Mouse (Mus musculus) spleen, adult 2 months (tissue): ENCODE measurements around the gene Cebpa. TPM values are rescaled to one million over a fixed set of nuclear protein-coding genes. Genes with fewer than 3 reads are reported as not detected.

ENCODE experiments used
- DNase-seq, 2 experiments: peaks; one replicate each; pipeline versions ENCODE4 v3.0.0 to v3.0.0-alpha.2; 2012 to 2021; ENCODE audit warnings: low spot score in 2 of 2, low read depth in 1 of 2
- H3K27ac ChIP-seq: fragments of 200-500 bp; 2 replicates; pipeline ENCODE4 v1.5.1; 2012; ENCODE audit warnings: low read length, inconsistent platforms; ENCODE audit not compliant: insufficient read depth
- H3K27me3 ChIP-seq: fragments of 200-500 bp; 2 replicates; pipeline ENCODE4 v1.6.1; 2012; ENCODE audit warnings: mild to moderate bottlenecking, moderate library complexity, low read length, inconsistent platforms; ENCODE audit not compliant: control insufficient read depth, insufficient read depth
- H3K36me3 ChIP-seq: fragments of 200-500 bp; 2 replicates; pipeline ENCODE4 v1.6.1; 2012; ENCODE audit warnings: mild to moderate bottlenecking, low read length, inconsistent platforms; ENCODE audit not compliant: control insufficient read depth, insufficient read depth
- H3K4me1 ChIP-seq: fragments of 200-500 bp; 2 replicates; pipeline ENCODE4 v1.6.1; 2011; ENCODE audit warnings: inconsistent platforms; ENCODE audit not compliant: control insufficient read depth, insufficient read depth, insufficient read length
- H3K4me3 ChIP-seq: fragments of 200-500 bp; 2 replicates; pipeline ENCODE4 v1.5.1; 2011; ENCODE audit warnings: mild to moderate bottlenecking, inconsistent platforms; ENCODE audit not compliant: insufficient read depth, insufficient read length; ENCODE audit errors: extremely low read depth
- CTCF ChIP-seq: fragments of 200-500 bp; IDR thresholded peaks from 2 replicates; pipeline ENCODE4 v1.5.1; 2011; ENCODE audit warnings: mild to moderate bottlenecking, inconsistent platforms; ENCODE audit not compliant: insufficient read depth, insufficient read length, insufficient replicate concordance; ENCODE audit errors: extremely low read depth
- POLR2A ChIP-seq: fragments of 200-500 bp; IDR thresholded peaks from 2 replicates; pipeline ENCODE4 v1.6.1; 2011; ENCODE audit warnings: low read depth, low read length, inconsistent platforms
- WGBS: fragments of 180-500 bp; shearing (Covaris S2); methylation state at CpG from one replicate; pipeline ENCODE4 v1.1.7; 2018; 5-methylcytosine and 5-hydroxymethylcytosine counted together
- polyA plus RNA-seq: library from polyadenylated mRNA; depleted of rRNA; stranded (reverse); fragments of >200 nt; gene quantifications from 2 replicates; pipeline ENCODE4 v1.2.3, GENCODE M21; 2012

Gene Cebpa
- polyA plus RNA-seq, 1 experiment = 20.6 TPM

DNA sequence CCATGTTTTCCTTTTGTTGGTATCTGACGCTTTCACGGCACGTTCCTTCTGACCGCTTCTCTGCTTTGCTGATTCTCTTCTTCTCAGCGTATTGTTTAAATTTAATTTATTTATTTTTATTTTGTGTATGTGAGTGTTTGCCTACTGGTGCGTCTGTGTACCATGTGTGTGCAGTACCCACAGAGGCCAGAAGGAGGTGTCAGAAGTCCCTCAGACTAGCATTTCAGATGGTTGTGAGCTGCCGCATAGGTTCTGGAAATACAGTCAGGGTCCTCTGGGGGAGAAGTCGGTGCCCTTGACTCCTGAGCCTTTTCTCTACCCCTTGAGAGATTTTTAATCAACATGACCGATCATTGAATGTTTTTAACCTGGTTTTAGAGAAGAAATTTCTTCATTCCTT is 12.5 kb downstream of the Cebpa start:
- no peak overlapping the region for H3K27ac ChIP-seq
- H3K36me3 ChIP-seq = no peaks in the 10 kb centered on the region
- 95% methylated on average over 9 of the region's 9 CpGs for WGBS

DNA sequence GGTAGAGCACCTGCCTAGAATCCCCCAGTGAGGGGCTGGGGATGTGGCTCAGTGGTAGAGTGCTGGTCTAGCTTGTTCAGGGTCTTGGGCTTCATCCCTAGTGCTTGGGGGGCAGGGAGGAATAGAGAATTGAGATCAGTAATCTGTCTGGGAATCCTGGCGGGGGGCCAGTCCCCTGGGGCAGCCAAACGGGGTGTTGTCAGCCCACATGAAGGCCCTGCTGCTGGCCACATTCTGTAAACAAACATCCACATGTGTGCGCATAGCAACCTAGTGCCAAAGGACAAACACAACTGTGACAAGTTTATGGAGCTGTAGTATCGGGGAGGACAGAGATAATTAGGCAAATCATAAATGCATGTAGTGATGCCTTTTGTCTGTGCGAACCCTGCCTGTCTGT is 15.5 kb downstream of the Cebpa start:
- no peaks in the 10 kb centered on the region for H3K36me3 ChIP-seq
- DNase-seq = no peak
- H3K27me3 ChIP-seq = no peaks in the 10 kb centered on the region
- no peak overlapping the region for H3K4me3 ChIP-seq
- no peaks in the 10 kb centered on the region for H3K4me1 ChIP-seq
- H3K27ac ChIP-seq = no peak overlapping the region
- no peak for TF ChIP-seq POLR2A
- TF ChIP-seq CTCF = no peak
- 81% methylated on average over 5 of the region's 5 CpGs for WGBS

More for the DNA sequence above, 12.5 kb downstream of the Cebpa start:
- no peaks in the 10 kb centered on the region for H3K4me1 ChIP-seq
- TF ChIP-seq CTCF = no peak
- no peak for TF ChIP-seq POLR2A
- no peak for DNase-seq
- H3K27me3 ChIP-seq = no peaks in the 10 kb centered on the region
- H3K4me3 ChIP-seq = no peak overlapping the region

DNA sequence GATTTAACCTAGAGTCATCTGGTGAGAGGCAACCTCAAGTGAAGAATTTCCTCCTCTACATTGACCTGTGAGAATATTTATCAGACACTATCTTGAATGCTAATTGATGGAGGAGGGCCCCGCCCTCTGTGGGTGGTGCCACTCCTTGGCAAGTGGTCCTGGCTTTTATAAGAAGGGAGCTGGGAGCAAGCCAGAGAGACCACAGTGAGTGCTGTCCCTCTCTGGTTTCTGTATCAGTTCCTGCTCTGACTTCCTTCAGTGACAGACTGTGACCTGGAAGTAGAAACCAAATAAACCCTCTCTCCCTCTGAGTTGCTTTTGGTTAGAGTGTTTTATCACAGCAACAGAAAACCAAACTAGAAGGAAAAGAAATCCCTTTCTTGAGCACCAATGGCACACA is 18.4 kb downstream of the Cebpa start:
- Histone ChIP-seq H3K27me3 (no peaks in the 10 kb centered on the region), H3K27ac (no peak overlapping the region), H3K4me1 (no peaks in the 10 kb centered on the region), H3K4me3 (no peak overlapping the region), H3K36me3 (no peaks in the 10 kb centered on the region)
- TF ChIP-seq CTCF = no peak
- TF ChIP-seq POLR2A = no peak
- no peak for DNase-seq
- 92% methylated on average over 1 of the region's 1 CpGs for WGBS

DNA sequence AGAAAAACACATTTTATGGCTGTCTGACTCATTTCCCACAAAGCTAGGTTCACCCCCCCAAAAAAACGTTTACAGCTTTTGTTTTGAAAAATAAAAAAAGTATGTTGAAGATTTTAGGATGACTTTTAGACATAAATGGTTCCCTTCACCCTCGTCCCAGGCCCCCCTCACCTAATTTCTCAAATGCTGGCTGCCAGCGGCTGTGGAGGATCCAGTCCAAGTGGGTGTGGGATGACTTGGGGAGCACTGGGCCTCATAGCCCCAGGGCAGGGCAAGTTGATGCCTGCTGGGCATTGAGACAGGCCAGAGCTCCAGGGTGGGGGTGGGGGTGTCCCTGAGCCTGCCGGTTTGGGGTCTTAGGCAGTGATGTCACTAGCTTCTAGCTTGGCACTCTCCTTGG is 19.4 kb downstream of the Cebpa start:
- no peak overlapping the region for H3K27ac ChIP-seq
- H3K4me1 ChIP-seq = no peaks in the 10 kb centered on the region
- H3K36me3 ChIP-seq = no peaks in the 10 kb centered on the region
- DNase-seq = no peak
- no peak for TF ChIP-seq CTCF
- no peak for TF ChIP-seq POLR2A
- H3K4me3 ChIP-seq = no peak overlapping the region
- whole genome bisulfite sequencing = 76% methylated on average over 4 of the region's 4 CpGs
- no peaks in the 10 kb centered on the region for H3K27me3 ChIP-seq

DNA sequence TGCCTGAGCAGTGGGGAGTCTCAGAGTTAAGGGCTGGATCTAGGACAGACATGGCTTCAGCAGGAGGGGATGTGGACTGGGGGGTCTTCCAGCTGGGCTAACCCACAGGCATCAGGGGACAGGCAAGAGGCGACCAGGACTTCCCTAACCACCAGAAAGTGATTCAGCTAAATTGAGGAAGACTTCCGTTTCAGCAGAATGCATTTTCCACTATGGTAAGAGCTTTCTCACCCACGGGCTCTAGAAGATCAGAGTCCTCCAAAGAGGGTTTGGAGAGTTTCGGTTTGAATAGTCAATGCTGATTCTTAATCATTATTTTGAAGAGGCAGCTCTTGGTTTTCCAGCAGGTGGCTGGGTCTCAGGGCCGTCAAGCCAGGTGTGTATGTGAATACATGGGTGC is 20.8 kb downstream of the Cebpa start:
- Histone ChIP-seq H3K27ac (no peak overlapping the region), H3K27me3 (no peaks in the 10 kb centered on the region), H3K4me3 (no peak overlapping the region), H3K36me3 (no peaks in the 10 kb centered on the region), H3K4me1 (no peaks in the 10 kb centered on the region)
- WGBS = 35% methylated on average over 5 of the region's 5 CpGs
- no peak for TF ChIP-seq POLR2A
- TF ChIP-seq CTCF = no peak
- no peak for DNase-seq

DNA sequence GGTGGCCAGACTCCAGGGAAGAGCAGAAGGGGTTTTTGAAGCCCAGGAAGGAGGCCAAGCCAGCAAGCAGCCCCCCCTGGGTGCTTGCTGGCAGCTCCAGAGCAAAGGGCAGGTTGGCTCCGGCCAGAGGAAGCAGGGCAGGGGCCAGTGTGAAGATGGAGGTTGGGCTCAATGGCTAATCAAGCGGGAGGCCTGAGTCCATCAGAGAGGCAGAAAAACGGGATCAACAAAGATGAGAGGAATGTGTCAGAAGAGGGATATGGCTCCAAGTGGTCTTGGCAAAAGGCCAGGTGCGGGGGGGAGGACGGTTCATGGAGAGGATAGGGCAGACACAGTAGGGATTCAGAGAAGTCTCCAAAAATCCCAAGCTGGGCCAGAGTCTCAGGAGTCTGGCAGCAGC is 22.4 kb downstream of the Cebpa start:
- no peak for DNase-seq
- H3K27ac ChIP-seq = no peak overlapping the region
- no peak overlapping the region for H3K4me3 ChIP-seq
- no peak for TF ChIP-seq CTCF
- TF ChIP-seq POLR2A = no peak
- WGBS = 89% methylated on average over 5 of the region's 5 CpGs
- no peaks in the 10 kb centered on the region for H3K27me3 ChIP-seq
- no peaks in the 10 kb centered on the region for H3K4me1 ChIP-seq
- H3K36me3 ChIP-seq = no peaks in the 10 kb centered on the region

DNA sequence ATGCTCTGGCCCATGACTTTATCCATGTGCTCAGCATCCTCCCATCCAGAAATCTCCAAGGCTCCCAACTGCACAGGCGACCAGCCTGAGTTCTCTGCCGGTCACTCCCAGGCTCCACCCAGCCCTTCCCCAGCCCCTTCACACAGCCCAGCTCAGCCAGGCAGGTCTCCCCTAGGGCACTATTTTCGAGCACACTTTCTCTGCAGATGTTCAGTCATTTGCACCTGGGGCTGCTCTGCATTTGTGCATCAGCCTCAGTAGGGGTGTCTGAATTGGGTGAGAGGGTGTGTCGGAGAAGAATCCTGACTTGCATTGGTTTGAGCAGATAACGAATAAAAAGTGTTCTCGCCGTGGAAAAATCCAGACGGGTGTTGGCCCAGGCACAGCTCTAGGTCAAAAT is 23.4 kb downstream of the Cebpa start:
- H3K4me1 ChIP-seq = no peaks in the 10 kb centered on the region
- no peak overlapping the region for H3K27ac ChIP-seq
- no peaks in the 10 kb centered on the region for H3K36me3 ChIP-seq
- TF ChIP-seq POLR2A (no peak), CTCF (no peak)
- 85% methylated on average over 8 of the region's 8 CpGs for WGBS
- no peak for DNase-seq
- no peaks in the 10 kb centered on the region for H3K27me3 ChIP-seq
- H3K4me3 ChIP-seq = no peak overlapping the region
